Mouse (Mus musculus) heart, postnatal 0 days (tissue): ENCODE data around the gene Pgbd5.

Source experiments
- CTCF ChIP-seq: IDR thresholded peaks from 2 replicates; pipeline ENCODE4 v1.5.1; 2016; ENCODE audit warnings: antibody characterized with exemption, control low read depth, low read depth
- EP300 ChIP-seq: IDR thresholded peaks from 2 replicates; pipeline ENCODE4 v1.6.1; 2016; ENCODE audit warnings: antibody characterized with exemption, low read depth

GRCm38 (mm10) chr8:124376406-124376805, 63.1 kb downstream of the Pgbd5 start:
- no peak for TF ChIP-seq CTCF
- no peak for TF ChIP-seq EP300
